Mouse (Mus musculus): Measurements from ENCODE around the gene Nop2. TPM values are rescaled to one million over a fixed set of nuclear protein-coding genes. Genes with fewer than 3 reads are reported as not detected.
"Not testable (repeated sequence)": the region's sequence is repeated elsewhere in the genome, so short reads cannot be mapped to it uniquely, and the experiment has no call there.

Nop2 gene
- polyA plus RNA-seq, 1 experiment from 2014 or later: 52.5 TPM

DNA sequence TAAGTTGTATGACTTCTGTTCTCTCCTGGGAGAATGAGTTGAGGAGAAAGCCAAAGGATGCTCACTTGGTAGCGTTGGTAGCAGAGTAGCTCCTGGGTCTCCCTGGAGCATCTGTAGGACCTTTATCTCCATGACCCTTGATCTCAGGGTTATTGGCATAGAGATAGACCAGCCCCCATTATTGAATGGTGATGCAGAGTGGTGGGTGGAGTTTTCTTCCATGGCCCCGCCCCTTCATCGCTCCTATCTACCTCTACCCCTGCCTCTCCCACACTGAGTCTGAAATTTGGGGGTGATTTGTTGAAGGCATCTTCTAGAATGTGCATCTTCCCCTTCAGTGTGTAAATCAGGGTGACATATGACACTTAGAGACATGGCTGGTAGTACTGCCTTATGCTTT lies 24.8 kb downstream of the Nop2 start:
- Histone ChIP-seq H3K4me3 (ENCODE audit: low read length) (no peak overlapping the region), H3K4me1 (replicated peaks; ENCODE audit: control insufficient read depth, insufficient read depth, low read length) (0 out of 2 replicates have a peak, but pooled peaks cover 2% of the 10 kb centered on the region), H3K4me2 (ENCODE audit: low read depth, low read length) (no peak overlapping the region), H3K36me3 (ENCODE audit: control insufficient read depth, insufficient read depth, low read length) (peaks cover 23% of the 10 kb centered on the region), H3K9me3 (ENCODE audit: control insufficient read depth, low read length) (no peaks in the 10 kb centered on the region), H3K27me3 (ENCODE audit: control insufficient read depth, insufficient read depth, low read depth, low read length) (no peaks in the 10 kb centered on the region), H3K27ac (ENCODE audit: low read length) (no peak overlapping the region), H3K9ac (ENCODE audit: low read length) (no peak overlapping the region)
- no peak for ATAC-seq (ENCODE audit: low read depth)
- WGBS: 81% methylated on average over 3 of the region's 3 CpGs

DNA sequence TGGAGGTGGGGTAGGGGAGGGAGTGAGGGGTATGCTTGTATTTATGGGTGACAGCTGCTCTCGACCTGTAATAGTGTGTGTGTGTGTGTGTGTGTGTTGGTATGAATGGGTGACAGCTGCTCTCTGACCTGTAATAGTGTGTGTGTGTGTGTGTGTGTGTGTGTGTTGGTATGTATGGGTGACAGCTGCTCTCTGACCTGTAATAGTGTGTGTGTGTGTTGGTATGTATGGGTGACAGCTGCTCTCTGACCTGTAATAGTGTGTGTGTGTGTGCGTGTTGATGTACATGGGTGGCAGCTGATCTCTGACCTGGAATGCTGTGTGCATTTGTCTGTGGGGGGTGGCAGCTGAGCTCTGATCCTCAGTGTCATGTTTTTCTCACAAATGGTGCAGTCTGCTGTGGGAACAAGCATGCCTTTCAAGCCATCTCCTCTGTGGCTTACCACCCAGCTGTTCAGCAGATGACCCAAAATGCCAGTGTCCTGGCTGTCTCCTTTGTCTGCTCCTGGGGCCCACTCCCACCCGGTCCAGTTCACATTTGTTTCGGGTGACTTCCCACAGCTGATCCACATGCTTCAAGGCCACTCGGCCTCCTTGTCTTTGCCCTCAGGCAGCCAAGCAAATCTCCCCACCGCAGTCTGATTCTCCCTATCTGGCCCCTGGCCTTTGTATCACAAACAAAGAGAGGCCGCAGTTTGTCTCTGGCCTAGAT lies 25.4 kb downstream of the Nop2 start:
- no peaks in the 10 kb centered on the region for H3K27me3 ChIP-seq (ENCODE audit: control insufficient read depth, insufficient read depth, low read depth, low read length)
- H3K9ac ChIP-seq (ENCODE audit: low read length): no peak overlapping the region
- no peak for ATAC-seq (ENCODE audit: low read depth)
- peaks cover 25% of the 10 kb centered on the region for H3K36me3 ChIP-seq (ENCODE audit: control insufficient read depth, insufficient read depth, low read length)
- no peak overlapping the region for H3K4me3 ChIP-seq (ENCODE audit: low read length)
- no peak overlapping the region for H3K4me2 ChIP-seq (ENCODE audit: low read depth, low read length)
- no peaks in the 10 kb centered on the region for H3K9me3 ChIP-seq (ENCODE audit: control insufficient read depth, low read length)
- no peak overlapping the region for H3K27ac ChIP-seq (ENCODE audit: low read length)
- 53% methylated on average over 7 of the region's 7 CpGs for WGBS
- 0 out of 2 replicates have a peak, but pooled peaks cover 3% of the 10 kb centered on the region for H3K4me1 ChIP-seq (replicated peaks; ENCODE audit: control insufficient read depth, insufficient read depth, low read length)

DNA sequence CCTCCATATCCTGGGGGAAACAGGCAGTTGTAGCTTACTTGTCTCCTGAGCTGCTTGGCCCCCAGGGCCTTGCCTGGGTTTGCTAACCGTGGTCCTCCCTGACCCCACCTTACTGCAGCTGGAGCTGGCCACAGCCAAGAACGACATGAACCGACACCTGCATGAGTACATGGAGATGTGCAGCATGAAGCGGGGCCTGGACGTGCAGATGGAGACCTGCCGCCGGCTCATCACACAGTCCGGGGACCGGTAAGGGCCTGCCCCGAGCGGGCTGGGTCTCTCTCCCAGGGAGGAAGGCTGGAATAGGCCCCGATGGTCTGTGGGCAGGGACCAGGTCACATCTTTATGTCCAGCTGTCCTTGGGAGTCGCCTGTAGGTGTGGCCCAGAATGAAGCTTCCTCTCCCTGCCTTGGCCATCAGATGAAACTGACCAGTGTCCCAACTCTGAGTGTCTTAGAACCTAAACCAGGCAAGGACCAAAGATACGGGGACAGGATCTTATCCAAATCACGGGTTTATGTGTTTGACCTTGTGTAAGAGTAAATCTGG lies 27.3 kb downstream of the Nop2 start:
- H3K4me2 ChIP-seq (ENCODE audit: low read depth, low read length): no peak overlapping the region
- no peak overlapping the region for H3K4me3 ChIP-seq (ENCODE audit: low read length)
- no peaks in the 10 kb centered on the region for H3K27me3 ChIP-seq (ENCODE audit: control insufficient read depth, insufficient read depth, low read depth, low read length)
- no peak overlapping the region for H3K9ac ChIP-seq (ENCODE audit: low read length)
- 79% methylated on average over 15 of the region's 15 CpGs for WGBS
- no peaks in the 10 kb centered on the region for H3K9me3 ChIP-seq (ENCODE audit: control insufficient read depth, low read length)
- peaks cover 25% of the 10 kb centered on the region for H3K36me3 ChIP-seq (ENCODE audit: control insufficient read depth, insufficient read depth, low read length)
- ATAC-seq (ENCODE audit: low read depth): no peak
- peaks cover 11% of the 10 kb centered on the region for H3K4me1 ChIP-seq (replicated peaks; ENCODE audit: control insufficient read depth, insufficient read depth, low read length)
- no peak overlapping the region for H3K27ac ChIP-seq (ENCODE audit: low read length)

DNA sequence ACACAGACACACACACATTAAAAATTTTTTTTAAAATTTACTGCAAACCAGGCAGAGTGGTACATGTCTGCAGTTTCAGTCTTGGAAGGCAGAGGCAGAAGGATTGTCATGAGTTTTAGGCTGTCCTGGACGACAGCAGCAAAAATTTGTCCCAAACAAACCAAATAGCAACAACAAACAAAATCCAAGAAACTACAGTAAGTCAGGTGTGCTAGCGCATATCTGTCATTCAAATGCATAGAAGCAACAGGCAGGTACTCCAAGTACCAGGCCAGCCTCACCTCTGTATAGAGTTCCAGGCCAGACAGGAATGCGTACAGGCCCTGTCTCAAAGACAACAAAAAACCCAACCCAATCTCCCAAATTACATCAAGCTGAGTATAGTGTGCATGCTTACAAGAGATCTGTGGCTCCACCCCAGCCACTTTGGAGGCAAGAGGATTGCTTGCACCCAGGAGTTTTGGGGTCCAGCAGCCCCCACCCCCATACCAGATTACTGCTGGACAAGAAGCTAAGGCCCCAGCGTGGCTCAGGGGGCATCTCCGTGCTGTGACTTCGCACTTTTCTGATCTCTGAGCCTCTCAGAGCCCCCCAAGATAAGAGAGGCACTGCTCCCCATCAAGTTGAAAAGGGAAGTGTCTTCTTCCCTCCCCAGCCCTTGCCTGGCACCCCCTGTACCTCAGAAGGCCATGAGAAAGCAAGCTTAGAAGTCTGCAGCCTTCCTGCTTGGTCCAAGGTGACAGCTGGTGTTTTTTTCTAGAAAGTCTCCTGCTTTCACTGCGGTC lies 28.3 kb downstream of the Nop2 start:
- WGBS: 81% methylated on average over 7 of the region's 7 CpGs
- H3K9ac ChIP-seq (ENCODE audit: low read length): no peak overlapping the region; the same call in 1 of the 2 replicates
- H3K4me2 ChIP-seq (ENCODE audit: low read depth, low read length): no peak overlapping the region
- no peaks in the 10 kb centered on the region for H3K27me3 ChIP-seq (ENCODE audit: control insufficient read depth, insufficient read depth, low read depth, low read length)
- no peaks in the 10 kb centered on the region for H3K9me3 ChIP-seq (ENCODE audit: control insufficient read depth, low read length)
- no peak for ATAC-seq (ENCODE audit: low read depth)
- peaks cover 16% of the 10 kb centered on the region for H3K4me1 ChIP-seq (replicated peaks; ENCODE audit: control insufficient read depth, insufficient read depth, low read length)
- H3K4me3 ChIP-seq (ENCODE audit: low read length): no peak overlapping the region
- peaks cover 25% of the 10 kb centered on the region for H3K36me3 ChIP-seq (ENCODE audit: control insufficient read depth, insufficient read depth, low read length)
- H3K27ac ChIP-seq (ENCODE audit: low read length): peak overlapping the region; percentile 33; the same call in 1 of the 2 replicates

DNA sequence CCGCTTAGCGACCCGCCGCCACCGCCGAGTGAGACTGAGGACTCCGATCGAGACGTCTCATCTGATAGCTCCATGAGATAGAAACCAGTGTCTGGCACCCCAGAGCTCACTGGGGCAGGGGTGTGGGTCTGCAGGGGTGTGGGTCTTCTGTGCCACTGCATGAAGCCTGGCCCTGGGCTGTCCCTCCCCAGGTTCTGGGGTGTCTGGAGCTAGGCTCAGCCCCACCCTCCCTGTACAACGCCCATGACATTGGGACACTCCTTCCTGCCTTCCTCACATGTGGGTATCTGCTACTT lies 28.8 kb downstream of the Nop2 start:
- H3K27me3 ChIP-seq (ENCODE audit: control insufficient read depth, insufficient read depth, low read depth, low read length): no peaks in the 10 kb centered on the region
- 51% methylated on average over 10 of the region's 10 CpGs for WGBS

DNA sequence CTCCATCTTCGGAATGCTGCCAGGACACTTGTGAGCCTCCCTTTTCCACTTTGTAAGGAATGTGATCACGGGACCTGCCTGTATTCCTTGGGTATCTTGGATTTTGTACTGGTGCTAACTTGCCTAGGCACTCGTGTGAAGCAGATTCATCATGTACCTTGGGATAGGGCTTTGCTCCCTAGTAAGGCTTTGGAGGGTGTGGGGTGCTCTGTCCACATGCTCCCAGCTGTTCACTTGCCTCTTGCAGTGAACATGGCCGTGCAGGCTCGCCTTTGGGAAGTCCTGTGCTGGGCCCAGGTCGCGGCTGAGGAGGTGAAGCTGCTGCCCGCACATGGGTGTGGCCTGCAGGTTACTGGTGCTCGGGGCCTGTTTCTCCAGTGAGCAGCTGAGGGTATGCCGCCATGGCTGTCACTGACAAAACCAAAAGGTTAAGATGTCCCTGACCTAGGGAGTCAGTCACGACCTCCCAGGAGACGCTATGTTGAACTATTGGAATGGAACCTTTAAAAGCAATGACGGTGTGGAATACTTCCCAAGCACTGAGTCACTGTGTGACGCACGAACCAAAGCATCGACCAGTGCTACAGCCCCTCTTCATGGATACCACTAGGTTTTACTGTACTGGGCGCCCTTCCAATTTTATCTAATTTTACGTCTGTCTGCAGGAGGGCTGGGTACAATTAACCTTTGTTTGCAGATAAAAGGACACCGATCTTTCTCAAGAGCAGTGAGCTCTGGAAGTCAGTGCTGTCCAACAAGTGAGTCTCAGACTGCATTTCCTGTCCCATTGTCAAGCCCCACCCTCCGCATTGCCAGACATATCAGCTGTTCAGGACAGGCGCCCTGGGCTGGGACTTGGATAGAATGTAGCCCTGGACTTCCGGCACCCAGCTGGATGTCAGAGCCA lies 29.4 kb downstream of the Nop2 start:
- Histone ChIP-seq H3K27ac (ENCODE audit: low read length) (peak overlapping the region; percentile 33), H3K9ac (ENCODE audit: low read length) (no peak overlapping the region), H3K4me2 (ENCODE audit: low read depth, low read length) (no peak overlapping the region), H3K4me3 (ENCODE audit: low read length) (no peak overlapping the region), H3K27me3 (ENCODE audit: control insufficient read depth, insufficient read depth, low read depth, low read length) (no peaks in the 10 kb centered on the region), H3K9me3 (ENCODE audit: control insufficient read depth, low read length) (no peaks in the 10 kb centered on the region), H3K36me3 (ENCODE audit: control insufficient read depth, insufficient read depth, low read length) (peaks cover 25% of the 10 kb centered on the region), H3K4me1 (replicated peaks; ENCODE audit: control insufficient read depth, insufficient read depth, low read length) (peaks cover 17% of the 10 kb centered on the region)
- ATAC-seq (ENCODE audit: low read depth): no peak
- 22% methylated on average over 22 of the region's 22 CpGs for WGBS

More for the DNA sequence above, 28.8 kb downstream of the Nop2 start:
- peaks cover 25% of the 10 kb centered on the region for H3K36me3 ChIP-seq (ENCODE audit: control insufficient read depth, insufficient read depth, low read length)
- H3K27ac ChIP-seq (ENCODE audit: low read length): peak overlapping the region; percentile 33; the same call in 1 of the 2 replicates
- no peak overlapping the region for H3K4me2 ChIP-seq (ENCODE audit: low read depth, low read length)
- peaks cover 16% of the 10 kb centered on the region for H3K4me1 ChIP-seq (replicated peaks; ENCODE audit: control insufficient read depth, insufficient read depth, low read length)
- ATAC-seq (ENCODE audit: low read depth): no peak
- H3K4me3 ChIP-seq (ENCODE audit: low read length): no peak overlapping the region
- no peaks in the 10 kb centered on the region for H3K9me3 ChIP-seq (ENCODE audit: control insufficient read depth, low read length)
- H3K9ac ChIP-seq (ENCODE audit: low read length): no peak overlapping the region; the same call in 1 of the 2 replicates

DNA sequence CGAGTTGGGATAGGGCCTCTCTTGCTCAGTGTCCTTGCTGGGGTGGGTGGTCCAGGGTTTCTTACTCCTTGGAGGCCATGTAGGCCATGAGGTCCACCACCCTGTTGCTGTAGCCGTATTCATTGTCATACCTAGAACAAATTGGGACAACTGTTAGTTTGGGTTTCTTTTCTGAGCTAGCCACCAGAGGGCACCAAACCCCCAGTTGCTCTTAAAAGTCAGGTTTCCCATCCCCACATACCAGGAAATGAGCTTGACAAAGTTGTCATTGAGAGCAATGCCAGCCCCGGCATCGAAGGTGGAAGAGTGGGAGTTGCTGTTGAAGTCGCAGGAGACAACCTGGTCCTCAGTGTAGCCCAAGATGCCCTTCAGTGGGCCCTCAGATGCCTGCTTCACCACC lies 30.3 kb downstream of the Nop2 start:
- WGBS: 4% methylated on average over 3 of the region's 5 CpGs
- H3K4me2 ChIP-seq (ENCODE audit: low read depth, low read length); H3K27ac ChIP-seq (ENCODE audit: low read length); H3K9me3 ChIP-seq (ENCODE audit: control insufficient read depth, low read length); H3K9ac ChIP-seq (ENCODE audit: low read length); ATAC-seq (ENCODE audit: low read depth); H3K27me3 ChIP-seq (ENCODE audit: control insufficient read depth, insufficient read depth, low read depth, low read length); H3K4me3 ChIP-seq (ENCODE audit: low read length): not testable (repeated sequence)
- Histone ChIP-seq H3K4me1 (replicated peaks; ENCODE audit: control insufficient read depth, insufficient read depth, low read length) (peaks cover 25% of the 10 kb centered on the region), H3K36me3 (ENCODE audit: control insufficient read depth, insufficient read depth, low read length) (peaks cover 25% of the 10 kb centered on the region)

DNA sequence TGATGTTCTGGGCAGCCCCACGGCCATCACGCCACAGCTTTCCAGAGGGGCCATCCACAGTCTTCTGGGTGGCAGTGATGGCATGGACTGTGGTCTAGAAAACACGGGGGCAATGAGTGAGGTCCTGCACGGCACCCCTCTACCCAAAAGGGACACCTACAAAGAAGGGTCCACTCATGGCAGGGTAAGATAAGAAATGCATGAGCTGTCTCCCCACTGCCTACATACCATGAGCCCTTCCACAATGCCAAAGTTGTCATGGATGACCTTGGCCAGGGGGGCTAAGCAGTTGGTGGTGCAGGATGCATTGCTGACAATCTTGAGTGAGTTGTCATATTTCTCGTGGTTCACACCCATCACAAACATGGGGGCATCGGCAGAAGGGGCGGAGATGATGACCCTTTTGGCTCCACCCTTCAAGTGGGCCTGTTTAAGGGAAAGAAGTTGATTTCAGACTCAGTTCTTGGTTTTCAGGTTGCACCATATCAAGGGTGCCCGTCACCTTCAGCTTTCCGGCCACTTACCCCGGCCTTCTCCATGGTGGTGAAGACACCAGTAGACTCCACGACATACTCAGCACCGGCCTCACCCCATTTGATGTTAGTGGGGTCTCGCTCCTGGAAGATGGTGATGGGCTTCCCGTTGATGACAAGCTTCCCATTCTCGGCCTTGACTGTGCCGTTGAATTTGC lies 31.1 kb downstream of the Nop2 start:
- not testable (repeated sequence) for ATAC-seq (ENCODE audit: low read depth); H3K27me3 ChIP-seq (ENCODE audit: control insufficient read depth, insufficient read depth, low read depth, low read length); H3K9ac ChIP-seq (ENCODE audit: low read length); H3K4me2 ChIP-seq (ENCODE audit: low read depth, low read length); H3K9me3 ChIP-seq (ENCODE audit: control insufficient read depth, low read length); H3K27ac ChIP-seq (ENCODE audit: low read length); H3K4me3 ChIP-seq (ENCODE audit: low read length)
- H3K36me3 ChIP-seq (ENCODE audit: control insufficient read depth, insufficient read depth, low read length): peaks cover 26% of the 10 kb centered on the region
- H3K4me1 ChIP-seq (replicated peaks; ENCODE audit: control insufficient read depth, insufficient read depth, low read length): peaks cover 33% of the 10 kb centered on the region
- 68% methylated on average over 9 of the region's 16 CpGs for WGBS
